Mouse (Mus musculus) lung, embryonic 14.5 days (tissue): ENCODE measurements around the gene Strip2. TPM values are rescaled to one million over a fixed set of nuclear protein-coding genes. Genes with fewer than 3 reads are reported as not detected.
A peak's percentile ranks its signal among the peaks of the same experiment; 100 is the strongest.

Source experiments
- ATAC-seq: fragments of 200-750 bp; cut with Nextera tagmentation; 2 replicates; pipeline ENCODE4 v1.8.0; 2017; ENCODE audit warnings: mild to moderate bottlenecking, moderate TSS enrichment, moderate library complexity; ENCODE audit not compliant: insufficient read depth
- DNase-seq: peaks from one replicate; pipeline ENCODE4 v3.0.0-alpha.2; 2015
- H3K27ac ChIP-seq: fragments of 300-500 bp; sonication (generic); 2 replicates; pipeline ENCODE4 v1.5.1; 2014; ENCODE audit warnings: low read depth, mild to moderate bottlenecking, moderate library complexity
- H3K27me3 ChIP-seq: fragments of 300-500 bp; sonication (generic); 2 replicates; pipeline ENCODE4 v1.6.1; 2014; ENCODE audit warnings: low read length, control low read depth; ENCODE audit not compliant: insufficient read depth
- H3K36me3 ChIP-seq: fragments of 300-500 bp; sonication (generic); 2 replicates; pipeline ENCODE4 v1.6.1; 2014; ENCODE audit warnings: control low read depth; ENCODE audit not compliant: insufficient read depth
- H3K4me1 ChIP-seq: fragments of 300-500 bp; sonication (generic); 2 replicates; pipeline ENCODE4 v1.6.1; 2014; ENCODE audit warnings: antibody characterized with exemption, control low read depth; ENCODE audit not compliant: insufficient read depth
- H3K4me2 ChIP-seq: fragments of 300-500 bp; sonication (generic); 2 replicates; pipeline ENCODE4 v1.6.1; 2014; ENCODE audit warnings: mild to moderate bottlenecking
- H3K4me3 ChIP-seq: fragments of 300-500 bp; sonication (generic); 2 replicates; pipeline ENCODE4 v1.5.1; 2014; ENCODE audit warnings: low read depth, low read length
- H3K9ac ChIP-seq: fragments of 300-500 bp; sonication (generic); 2 replicates; pipeline ENCODE4 v1.6.1; 2014
- H3K9me3 ChIP-seq: fragments of 300-500 bp; sonication (generic); 2 replicates; pipeline ENCODE4 v1.6.1; 2016; ENCODE audit warnings: low read depth, low read length, control low read depth
- CTCF ChIP-seq: IDR thresholded peaks from 2 replicates; pipeline ENCODE4 v1.5.1; 2016; ENCODE audit warnings: antibody characterized with exemption, low read depth
- WGBS: fragments of 180-500 bp; shearing (Covaris S2); extraction: QIAGEN DNeasy Blood & Tissue Kit; methylation state at CpG from one replicate; pipeline ENCODE4 v1.1.7; 2014; 5-methylcytosine and 5-hydroxymethylcytosine counted together
- polyA plus RNA-seq: library from polyadenylated mRNA; unstranded; fragments of >200 nt; fragmentation: Nextera tagmentation; extraction: Ambion mirVana; gene quantifications from 2 replicates; pipeline ENCODE4 v1.2.1, GENCODE M21; 2014

Gene Strip2
- polyA plus RNA-seq, 1 experiment from 2014 or later = 0.33 TPM

GRCm38 (mm10) chr6:29910631-29911030, 6.2 kb upstream of the Strip2 start:
- peak; percentile 67 for DNase-seq
- Histone ChIP-seq H3K9ac (no peak overlapping the region), H3K27ac (no peak overlapping the region), H3K36me3 (peaks cover 4% of the 10 kb centered on the region; the same call in 1 of the 2 replicates), H3K4me2 (no peak overlapping the region), H3K4me1 (no peaks in the 10 kb centered on the region), H3K4me3 (no peak overlapping the region), H3K9me3 (no peaks in the 10 kb centered on the region), H3K27me3 (peaks cover 1% of the 10 kb centered on the region; the same call in 1 of the 2 replicates)
- no peak for TF ChIP-seq CTCF
- ATAC-seq = no peak
- WGBS = 63% methylated on average over 3 of the region's 3 CpGs

GRCm38 (mm10) chr6:29913673-29914072, 3.1 kb upstream of the Strip2 start:
- Histone ChIP-seq H3K36me3 (peaks cover 4% of the 10 kb centered on the region; the same call in 1 of the 2 replicates), H3K4me1 (peaks cover 4% of the 10 kb centered on the region; the same call in 1 of the 2 replicates), H3K9me3 (no peaks in the 10 kb centered on the region), H3K27me3 (peaks cover 24% of the 10 kb centered on the region), H3K4me2 (no peak overlapping the region), H3K4me3 (no peak overlapping the region), H3K9ac (no peak overlapping the region), H3K27ac (no peak overlapping the region)
- ATAC-seq (no peak), DNase-seq (peak; percentile 7)
- 14% methylated on average over 1 of the region's 1 CpGs for WGBS
- no peak for TF ChIP-seq CTCF

GRCm38 (mm10) chr6:29914136-29914535, 2.7 kb upstream of the Strip2 start:
- peaks cover 27% of the 10 kb centered on the region for H3K27me3 ChIP-seq
- TF ChIP-seq CTCF = no peak
- H3K9me3 ChIP-seq = no peaks in the 10 kb centered on the region
- peaks cover 4% of the 10 kb centered on the region; the same call in 1 of the 2 replicates for H3K4me1 ChIP-seq
- DNase-seq = no peak
- H3K9ac ChIP-seq = no peak overlapping the region
- H3K4me3 ChIP-seq = no peak overlapping the region
- ATAC-seq = no peak
- H3K27ac ChIP-seq = no peak overlapping the region
- H3K4me2 ChIP-seq = no peak overlapping the region
- H3K36me3 ChIP-seq = peaks cover under 1% of the 10 kb centered on the region; the same call in 1 of the 2 replicates

GRCm38 (mm10) chr6:29915836-29916235, 976 bp upstream of the Strip2 start:
- DNase-seq = no peak
- no peak overlapping the region for H3K9ac ChIP-seq
- H3K27me3 ChIP-seq = peaks cover 28% of the 10 kb centered on the region
- WGBS = 37% methylated on average over 9 of the region's 9 CpGs
- H3K9me3 ChIP-seq = no peaks in the 10 kb centered on the region
- H3K4me1 ChIP-seq = peaks cover 4% of the 10 kb centered on the region; the same call in 1 of the 2 replicates
- no peak for TF ChIP-seq CTCF
- peak overlapping the region; percentile 99 for H3K4me2 ChIP-seq
- no peak for ATAC-seq
- no peaks in the 10 kb centered on the region for H3K36me3 ChIP-seq
- H3K27ac ChIP-seq = no peak overlapping the region
- H3K4me3 ChIP-seq = no peak overlapping the region

- Histone ChIP-seq H3K9me3 (no peaks in the 10 kb centered on the region), H3K9ac (peak overlapping the region; percentile 54), H3K27me3 (peaks cover 28% of the 10 kb centered on the region), H3K27ac (no peak overlapping the region), H3K4me3 (peak overlapping the region; percentile 70), H3K4me1 (peaks cover 4% of the 10 kb centered on the region; the same call in 1 of the 2 replicates), H3K36me3 (no peaks in the 10 kb centered on the region), H3K4me2 (peak overlapping the region; percentile 99)
- peak; percentile 74 for ATAC-seq
- DNase-seq = peak; percentile 39
- TF ChIP-seq CTCF = no peak; the same call in 1 of the 2 replicates
- 1% methylated on average over 21 of the region's 21 CpGs for WGBS
Measured at GRCm38 (mm10) chr6:29917383-29917720, 540 bp downstream of the Strip2 start.

- H3K4me1 ChIP-seq = peaks cover 4% of the 10 kb centered on the region; the same call in 1 of the 2 replicates
- DNase-seq = no peak
- no peaks in the 10 kb centered on the region for H3K36me3 ChIP-seq
- peak overlapping the region; percentile 99 for H3K4me2 ChIP-seq
- H3K4me3 ChIP-seq = peak overlapping the region; percentile 70; the same call in 1 of the 2 replicates
- H3K27ac ChIP-seq = no peak overlapping the region
- H3K9me3 ChIP-seq = no peaks in the 10 kb centered on the region
- WGBS = 41% methylated on average over 4 of the region's 4 CpGs
- peaks cover 28% of the 10 kb centered on the region for H3K27me3 ChIP-seq
- TF ChIP-seq CTCF = no peak
- no peak overlapping the region for H3K9ac ChIP-seq
- ATAC-seq = no peak
Measured at GRCm38 (mm10) chr6:29917947-29918346, 1.1 kb downstream of the Strip2 start.

- 62% methylated on average over 4 of the region's 4 CpGs for WGBS
- DNase-seq (no peak), ATAC-seq (no peak)
- Histone ChIP-seq H3K4me1 (no peaks in the 10 kb centered on the region), H3K27ac (no peak overlapping the region), H3K4me2 (no peak overlapping the region), H3K4me3 (no peak overlapping the region), H3K36me3 (no peaks in the 10 kb centered on the region), H3K9me3 (no peaks in the 10 kb centered on the region), H3K27me3 (0 out of 2 replicates have a peak, but pooled peaks cover 4% of the 10 kb centered on the region), H3K9ac (no peak overlapping the region)
- no peak for TF ChIP-seq CTCF
Measured at GRCm38 (mm10) chr6:29923501-29923900, 6.7 kb downstream of the Strip2 start.
